Mouse (Mus musculus) E14TG2a.4 (cell line): ENCODE measurements around the gene Ndrg3.

Source experiments
- CTCF ChIP-seq: conservative IDR thresholded peaks from 2 replicates; pipeline ENCODE4 v1.5.1; 2014; ENCODE audit warnings: low read length
- POU5F1 ChIP-seq: IDR thresholded peaks from 2 replicates; pipeline ENCODE4 v1.6.1; 2014; ENCODE audit warnings: low read length, borderline replicate concordance

DNA sequence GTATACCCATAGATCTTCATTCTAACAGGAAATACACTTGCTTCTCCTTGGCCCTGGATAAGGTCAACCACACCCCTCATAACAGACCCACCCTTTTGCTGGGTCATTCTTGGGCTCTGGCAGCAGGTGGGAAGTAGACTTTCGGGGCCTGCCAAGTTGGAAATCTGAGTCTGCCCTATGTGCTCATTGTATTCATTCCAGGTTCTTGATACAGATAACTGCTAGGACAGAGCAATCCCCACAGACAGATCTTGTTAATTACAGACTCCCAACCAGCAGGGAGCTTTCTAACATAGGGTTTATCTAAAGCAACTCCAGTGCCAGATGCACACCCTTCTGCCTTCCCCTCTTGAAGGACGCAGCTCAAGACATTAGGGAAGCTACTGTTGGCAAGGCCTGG is 9.0 kb downstream of the Ndrg3 start:
- TF ChIP-seq CTCF (no peak), POU5F1 (no peak)
